ENCODE assay signal across 8 mouse cellular contexts in genomic region chr2:5137500-5138286, GRCm38 (mm10). TPM values are rescaled to one million over a fixed set of nuclear protein-coding genes. Genes with fewer than 3 reads are reported as not detected.
DNase-seq lines count a peak whose midpoint lies in the region; ATAC-seq and TF ChIP-seq lines count a peak whose summit lies in the region.

TSS of gene Ccdc3 (plus strand) at chr2:5137776.

- DNase-seq in lung, embryonic 14.5 days, result peak; percentile 52
- DNase-seq in lung, adult 2 months, result no peak
- DNase-seq in embryonic facial prominence, embryonic 10.5 days (ENCODE audit: low spot score), result peak; percentile 66
- DNase-seq in kidney, postnatal 10 days, result peak; percentile 76
- peak; percentile 49 for DNase-seq in right cerebral cortex, postnatal 4 days
- DNase-seq in cerebellum, adult 11-12 months, result no peak

- ATAC-seq in lung, embryonic 14.5 days (ENCODE audit: insufficient read depth), result peak; percentile 71
- ATAC-seq in heart, embryonic 14.5 days (ENCODE audit: insufficient number of reproducible peaks, insufficient read depth, low FRiP score, low read depth), result peak; percentile 36; the same call in 1 of the 2 replicates
- peak; percentile 67 for ATAC-seq in lung, embryonic 16.5 days (ENCODE audit: low read depth)

- no peak for TF ChIP-seq POLR2A in lung, adult 2 months (IDR thresholded peaks at IDR 0.05; ENCODE audit: borderline replicate concordance, extremely low read depth, low read depth, low read length)

- H3K4me3 ChIP-seq in lung, embryonic 14.5 days (ENCODE audit: low read depth, low read length), result peak within 1 kb of the TSS; percentile 44
- no peak within 1 kb of the TSS for H3K4me3 ChIP-seq in lung, adult 2 months (replicated peaks; ENCODE audit: extremely low read depth, low read depth, low read length)
- peak within 1 kb of the TSS; percentile 61 for H3K4me3 ChIP-seq in embryonic facial prominence, embryonic 10.5 days
- H3K4me3 ChIP-seq in heart, embryonic 14.5 days (ENCODE audit: control insufficient read depth in 1 of 2, insufficient read depth in 1 of 2, low read depth in 1 of 2, low read length in 2 of 2), result peak within 1 kb of the TSS; percentile 43 to 55
- peak within 1 kb of the TSS; percentile 54 for H3K4me3 ChIP-seq in lung, embryonic 16.5 days (ENCODE audit: low read length)

- H3K9ac ChIP-seq in lung, embryonic 14.5 days, result peak within 1 kb of the TSS; percentile 52
- H3K9ac ChIP-seq in heart, embryonic 14.5 days (ENCODE audit: low read length), result peak within 1 kb of the TSS; percentile 66
- H3K9ac ChIP-seq in lung, embryonic 16.5 days (ENCODE audit: low read length), result peak within 1 kb of the TSS; percentile 61

- no peaks in the 10 kb centered on the region for H3K4me1 ChIP-seq in lung, embryonic 14.5 days (ENCODE audit: insufficient read depth)
- H3K4me1 ChIP-seq in lung, adult 2 months (ENCODE audit: control insufficient read depth, insufficient read depth, low read length), result no peaks in the 10 kb centered on the region
- H3K4me1 ChIP-seq in embryonic facial prominence, embryonic 10.5 days, result peaks cover 17% of the 10 kb centered on the region
- peaks cover 2 to 5% of the 10 kb centered on the region in 2 experiments; a peak in 3 of 4 replicates for H3K4me1 ChIP-seq in heart, embryonic 14.5 days (ENCODE audit: control insufficient read depth in 2 of 2, insufficient read depth in 2 of 2, low read length in 2 of 2)
- no peaks in the 10 kb centered on the region; the same call in 1 of the 2 replicates for H3K4me1 ChIP-seq in lung, embryonic 16.5 days (replicated peaks; ENCODE audit: control insufficient read depth, insufficient read depth, low read length)

- no peak for TF ChIP-seq CTCF in lung, embryonic 14.5 days (IDR thresholded peaks at IDR 0.05; ENCODE audit: low read depth)
- TF ChIP-seq CTCF in lung, adult 2 months (IDR thresholded peaks at IDR 0.05; ENCODE audit: insufficient read depth, low read length), result no peak

- no peaks in the 10 kb centered on the region for H3K36me3 ChIP-seq in lung, embryonic 14.5 days (ENCODE audit: insufficient read depth)
- no peaks in the 10 kb centered on the region for H3K36me3 ChIP-seq in embryonic facial prominence, embryonic 10.5 days (replicated peaks)
- H3K36me3 ChIP-seq in heart, embryonic 14.5 days (ENCODE audit: control insufficient read depth, insufficient read depth, low read length), result no peaks in the 10 kb centered on the region
- no peaks in the 10 kb centered on the region for H3K36me3 ChIP-seq in lung, embryonic 16.5 days (ENCODE audit: control insufficient read depth, insufficient read depth, low read length)

- H3K27ac ChIP-seq in lung, embryonic 14.5 days (ENCODE audit: low read depth), result no peak within 1 kb of the TSS
- peak within 1 kb of the TSS; percentile 70 for H3K27ac ChIP-seq in embryonic facial prominence, embryonic 10.5 days (replicated peaks)
- H3K27ac ChIP-seq in heart, embryonic 14.5 days (replicated peaks in 1 of 2; ENCODE audit: control insufficient read depth in 1 of 2, insufficient read depth in 1 of 2, low read depth in 2 of 2, low read length in 2 of 2), result no peak within 1 kb of the TSS
- no peak within 1 kb of the TSS for H3K27ac ChIP-seq in lung, embryonic 16.5 days (ENCODE audit: low read length)

- peaks cover 24% of the 10 kb centered on the region for H3K27me3 ChIP-seq in lung, embryonic 14.5 days (ENCODE audit: insufficient read depth, low read length)
- H3K27me3 ChIP-seq in embryonic facial prominence, embryonic 10.5 days (replicated peaks; ENCODE audit: low read depth, poor library complexity, severe bottlenecking), result peaks cover 78% of the 10 kb centered on the region
- H3K27me3 ChIP-seq in heart, embryonic 14.5 days (ENCODE audit: control insufficient read depth, insufficient read depth, low read length), result peaks cover 40% of the 10 kb centered on the region
- H3K27me3 ChIP-seq in lung, embryonic 16.5 days (ENCODE audit: control insufficient read depth, insufficient read depth, low read depth, low read length), result peaks cover 32% of the 10 kb centered on the region

- H3K9me3 ChIP-seq in lung, embryonic 14.5 days (ENCODE audit: low read depth, low read length), result no peaks in the 10 kb centered on the region
- H3K9me3 ChIP-seq in embryonic facial prominence, embryonic 10.5 days, result no peaks in the 10 kb centered on the region
- no peaks in the 10 kb centered on the region for H3K9me3 ChIP-seq in heart, embryonic 14.5 days (ENCODE audit: control insufficient read depth, low read length)
- no peaks in the 10 kb centered on the region for H3K9me3 ChIP-seq in lung, embryonic 16.5 days (ENCODE audit: control insufficient read depth, low read length)

- under 1% methylated on average over 78 of the region's 78 CpGs for WGBS in lung, embryonic 14.5 days
- WGBS in lung, adult 2 months, result 1% methylated on average over 78 of the region's 78 CpGs
- under 1% methylated on average over 78 of the region's 78 CpGs for WGBS in embryonic facial prominence, embryonic 10.5 days
- under 1% methylated on average over 70 of the region's 78 CpGs for WGBS in heart, embryonic 14.5 days
- WGBS in lung, embryonic 16.5 days, result 1% methylated on average over 64 of the region's 78 CpGs

- peak within 1 kb of the TSS; percentile 79 for H3K4me2 ChIP-seq in lung, embryonic 14.5 days
- H3K4me2 ChIP-seq in heart, embryonic 14.5 days (ENCODE audit: low read length), result peak within 1 kb of the TSS; percentile 87
- H3K4me2 ChIP-seq in lung, embryonic 16.5 days (ENCODE audit: low read depth, low read length), result peak within 1 kb of the TSS; percentile 86

RNA-seq across cellular contexts. Expression of gene Ccdc3, which starts in this region (rescaled TPM):
- 0.78 and 1.4 TPM in 2 replicates for polyA plus RNA-seq in lung, embryonic 14.5 days (2014; fragmentation: Nextera tagmentation; extraction: Ambion mirVana)
- 3.0 and 5.8 TPM in 2 replicates for polyA plus RNA-seq in lung, adult 2 months (2012; rRNA removed)
- polyA plus RNA-seq in embryonic facial prominence, embryonic 10.5 days (2016; fragmentation: Nextera tagmentation; extraction: Ambion mirVana), result 0.99 and 1.8 TPM in 2 replicates
- 17.7 and 18.3 TPM in 2 replicates for polyA plus RNA-seq in heart, embryonic 14.5 days (2014; fragmentation: Nextera tagmentation; extraction: Ambion mirVana)
- 1.6 and 1.9 TPM in 2 replicates for polyA plus RNA-seq in lung, embryonic 16.5 days (2015; fragmentation: Nextera tagmentation; extraction: Ambion mirVana)

Comparison
In these comparisons a context has a peak if more than half of its experiments do, and no peak if none do; other contexts are left out.
1. DNase-seq: peak in lung, embryonic 14.5 days (single experiment), embryonic facial prominence, embryonic 10.5 days (single experiment), kidney, postnatal 10 days (single experiment) and right cerebral cortex, postnatal 4 days (single experiment); none in lung, adult 2 months (single experiment) and cerebellum, adult 11-12 months (single experiment).
2. Peak in every context shown above with its lines, with median percentiles within 50 percentile points of each other: ATAC-seq, H3K4me2 ChIP-seq and H3K9ac ChIP-seq.